Mouse (Mus musculus) spleen, adult 2 months (tissue): Measurements from ENCODE around the gene Ankrd53.
"Not testable (repeated sequence)": the region's sequence is repeated elsewhere in the genome, so short reads cannot be mapped to it uniquely, and the experiment has no call there.

Source experiments
- CTCF ChIP-seq: fragments of 200-500 bp; IDR thresholded peaks from 2 replicates; pipeline ENCODE4 v1.5.1; 2011; ENCODE audit warnings: mild to moderate bottlenecking, inconsistent platforms; ENCODE audit not compliant: insufficient read depth, insufficient read length, insufficient replicate concordance; ENCODE audit errors: extremely low read depth
- POLR2A ChIP-seq: fragments of 200-500 bp; IDR thresholded peaks from 2 replicates; pipeline ENCODE4 v1.6.1; 2011; ENCODE audit warnings: low read depth, low read length, inconsistent platforms

GRCm38 (mm10) chr6:83790533-83790932 is 28.1 kb downstream of the Ankrd53 start:
- TF ChIP-seq CTCF, POLR2A: not testable (repeated sequence)
